Mouse (Mus musculus) embryo, embryonic 11 days (tissue): ENCODE results near the gene Cenpj.

Source experiments
- DNase-seq: peaks from one replicate; pipeline ENCODE4 v3.0.0-alpha.2; 2015

Gene Cenpj

DNA sequence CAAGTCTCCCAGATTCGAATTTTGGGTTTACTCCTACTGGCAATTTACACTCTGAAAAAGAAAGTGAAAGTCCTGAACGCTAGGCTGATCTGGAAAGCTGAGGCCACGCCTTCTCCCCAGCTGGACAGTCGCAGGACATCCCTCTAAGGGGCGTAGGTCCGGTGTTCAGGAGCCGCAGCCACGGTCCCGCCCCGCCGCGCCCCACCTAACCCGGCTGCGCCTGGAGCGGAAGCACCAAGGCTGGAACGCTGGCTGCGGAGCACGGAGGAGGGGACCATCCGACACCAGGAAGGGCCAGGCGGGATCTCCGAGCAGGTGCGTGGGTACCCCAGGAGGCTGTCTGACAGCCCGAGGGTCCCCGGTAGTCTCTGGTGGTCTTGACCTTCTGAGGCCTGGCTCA is at the start of gene Cenpj, which contains the start of gene Parp4:
Gene Cenpj, minus strand, starts transcription at position 10 of the 400 bp plus-strand sequence.
Gene Parp4, plus strand, starts transcription at position 204 of the 400 bp plus-strand sequence.
- DNase-seq, result peak; percentile 80

DNA sequence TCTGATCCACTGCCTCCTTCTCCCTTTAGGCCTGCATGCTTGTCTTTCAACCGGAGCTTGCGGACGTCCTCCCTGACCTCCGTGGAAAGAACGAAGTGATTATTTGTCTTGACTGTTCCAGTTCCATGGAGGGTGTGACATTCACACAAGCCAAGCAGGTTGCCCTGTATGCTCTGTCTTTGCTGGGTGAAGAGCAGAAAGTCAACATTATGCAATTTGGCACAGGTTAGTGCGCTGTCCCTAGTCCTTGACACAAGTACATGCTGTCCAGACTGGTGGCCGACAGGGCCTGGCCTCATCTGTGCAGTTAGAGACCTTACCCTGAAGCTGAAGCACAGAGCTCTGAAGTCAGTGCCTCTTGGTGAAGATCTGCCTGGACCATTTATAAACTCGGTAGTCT is 45.2 kb upstream of the Cenpj start:
- DNase-seq, result no peak

- DNase-seq, result no peak
Observed at GRCm38 (mm10) chr14:56617470-56617869, 42.2 kb upstream of the Cenpj start.

GRCm38 (mm10) chr14:56613212-56613611 is 38.0 kb upstream of the Cenpj start:
- DNase-seq, result no peak

GRCm38 (mm10) chr14:56605136-56605535 is 29.9 kb upstream of the Cenpj start:
- DNase-seq, result no peak

- DNase-seq, result no peak
Observed at GRCm38 (mm10) chr14:56604438-56604837, 29.2 kb upstream of the Cenpj start.

DNA sequence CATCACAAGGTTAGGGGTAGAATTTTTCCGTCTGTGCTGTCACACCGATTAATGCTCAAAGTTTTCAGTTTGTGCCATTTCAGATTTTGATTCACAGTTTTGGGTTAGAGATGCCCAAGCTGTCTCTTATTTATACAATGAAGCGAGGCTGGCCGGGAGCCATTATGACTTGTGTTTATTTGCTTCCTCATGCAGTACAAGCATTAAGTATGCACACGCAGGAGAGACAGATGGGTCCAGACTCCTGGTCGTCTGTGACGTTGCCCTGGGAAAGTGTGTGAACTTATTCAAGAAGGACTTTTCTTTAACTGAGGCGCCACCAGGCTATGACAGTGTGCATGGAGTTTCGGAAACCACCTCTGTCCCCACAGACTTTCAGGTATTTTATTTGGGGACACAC is 26.8 kb upstream of the Cenpj start:
- no peak for DNase-seq

- peak; percentile 64 for DNase-seq
Observed at GRCm38 (mm10) chr14:56598759-56599158, 23.5 kb upstream of the Cenpj start.

- no peak for DNase-seq
Observed at GRCm38 (mm10) chr14:56594811-56595210, 19.6 kb upstream of the Cenpj start.

GRCm38 (mm10) chr14:56592191-56592590 is 17.0 kb upstream of the Cenpj start:
- DNase-seq, result no peak

DNA sequence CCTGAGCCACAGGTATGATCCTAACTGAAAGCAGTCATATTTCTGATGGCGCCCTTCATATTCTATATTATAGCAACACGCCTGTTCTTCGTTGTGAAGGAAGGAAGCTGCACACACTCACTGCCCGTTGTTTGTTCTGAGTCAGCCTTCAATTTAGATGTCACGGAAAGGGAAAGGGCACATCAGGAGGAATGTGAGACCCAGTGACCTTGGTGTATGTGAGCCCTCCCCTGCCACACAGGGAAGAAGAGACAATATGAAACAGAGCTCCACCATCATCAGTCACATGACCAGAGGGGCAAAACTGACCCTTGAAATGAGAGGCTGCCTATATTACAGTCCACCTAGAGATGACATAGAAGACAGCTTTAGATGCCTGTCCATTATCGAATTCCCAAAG is 7.1 kb upstream of the Cenpj start:
- DNase-seq, result no peak

- no peak for DNase-seq
Observed at GRCm38 (mm10) chr14:56581117-56581516, 5.9 kb upstream of the Cenpj start.

DNA sequence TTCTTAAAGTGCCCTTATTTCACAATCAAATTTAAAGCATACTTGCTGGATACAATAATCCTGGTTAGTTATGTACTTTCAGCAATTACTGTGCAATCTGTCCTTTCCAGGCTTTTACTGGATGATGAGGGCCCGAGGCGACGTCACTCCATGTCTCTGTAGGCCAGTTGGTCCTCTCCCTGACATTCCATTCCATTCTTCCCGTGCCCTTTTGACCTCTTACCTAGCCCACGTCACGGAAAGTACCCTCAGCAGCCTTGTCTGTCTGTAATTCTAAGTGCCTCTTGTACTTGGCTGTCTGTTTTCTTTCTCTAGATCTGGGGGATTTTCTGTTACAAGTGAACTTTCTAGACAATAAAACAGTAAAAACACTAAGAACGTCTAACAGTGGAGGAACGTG is 3.8 kb upstream of the Cenpj start:
- DNase-seq, result no peak

- no peak for DNase-seq
Observed at GRCm38 (mm10) chr14:56575969-56576901, 1.0 kb upstream of the Cenpj start.

DNA sequence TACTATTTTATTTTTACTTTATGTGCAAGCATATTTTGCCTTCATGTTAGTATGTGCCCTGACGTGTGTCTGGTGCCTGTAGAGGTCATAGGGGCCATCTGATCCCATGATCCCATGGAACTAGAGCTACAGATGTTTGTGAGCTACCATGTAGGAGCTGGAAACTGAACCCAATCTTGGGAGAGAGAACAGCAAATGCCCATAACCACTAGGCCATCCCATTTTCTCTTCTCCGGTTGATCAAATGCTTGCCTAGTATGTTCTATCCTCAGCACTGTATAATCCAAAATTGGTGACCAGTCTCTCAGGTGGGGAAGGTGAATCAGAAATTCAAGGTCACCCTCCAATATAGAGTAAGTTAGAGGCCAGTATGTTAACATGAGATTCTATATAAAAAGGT is 2.7 kb downstream of the Cenpj start:
- DNase-seq, result no peak

- peak; percentile 97 for DNase-seq
Observed at GRCm38 (mm10) chr14:56571310-56572093, 3.7 kb downstream of the Cenpj start.

DNA sequence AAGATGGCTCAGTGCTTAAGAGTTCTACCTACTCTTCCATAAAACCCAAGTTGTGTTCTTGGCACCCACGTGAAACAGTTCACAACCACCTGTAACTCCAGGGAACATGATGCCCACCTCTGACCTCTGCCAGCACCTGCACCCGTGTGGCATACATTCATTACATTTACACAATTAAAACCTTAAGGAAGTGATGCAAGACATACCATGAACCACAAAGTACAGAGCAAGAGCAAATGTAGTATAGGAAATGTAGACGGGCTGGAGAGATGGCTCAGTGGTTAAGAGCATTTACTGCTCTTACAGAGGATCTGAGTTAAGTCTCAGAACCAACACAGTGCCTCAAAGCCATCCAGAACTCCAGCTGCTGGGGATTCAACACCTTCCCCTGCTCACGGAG is 6.2 kb downstream of the Cenpj start:
- no peak for DNase-seq

- no peak for DNase-seq
Observed at GRCm38 (mm10) chr14:56567476-56567875, 7.7 kb downstream of the Cenpj start.

- DNase-seq, result no peak
Observed at GRCm38 (mm10) chr14:56559134-56559533, 16.1 kb downstream of the Cenpj start.

GRCm38 (mm10) chr14:56554716-56555115 is 20.5 kb downstream of the Cenpj start:
- no peak for DNase-seq

GRCm38 (mm10) chr14:56553331-56553730 is 21.9 kb downstream of the Cenpj start:
- DNase-seq, result no peak

DNA sequence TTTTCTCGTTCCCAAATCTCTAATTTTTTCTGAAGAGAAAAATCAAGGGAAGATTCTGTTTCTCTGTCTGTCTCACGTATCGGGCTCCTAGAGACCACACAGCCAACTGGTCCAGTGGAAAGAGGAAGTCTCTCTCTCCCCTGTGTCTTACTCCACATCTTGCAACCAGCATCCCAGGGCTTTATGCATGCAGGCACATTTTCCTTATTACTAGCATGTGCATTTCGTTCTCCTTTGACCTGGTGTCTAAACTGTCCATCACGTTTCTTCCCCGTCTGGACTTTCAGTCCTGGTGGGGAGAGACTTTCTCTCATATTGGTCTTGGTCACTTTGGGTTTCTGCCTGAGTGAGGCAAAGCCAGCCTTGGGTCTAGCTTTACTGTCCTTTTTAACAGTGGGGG is 22.3 kb downstream of the Cenpj start:
- DNase-seq, result no peak

DNA sequence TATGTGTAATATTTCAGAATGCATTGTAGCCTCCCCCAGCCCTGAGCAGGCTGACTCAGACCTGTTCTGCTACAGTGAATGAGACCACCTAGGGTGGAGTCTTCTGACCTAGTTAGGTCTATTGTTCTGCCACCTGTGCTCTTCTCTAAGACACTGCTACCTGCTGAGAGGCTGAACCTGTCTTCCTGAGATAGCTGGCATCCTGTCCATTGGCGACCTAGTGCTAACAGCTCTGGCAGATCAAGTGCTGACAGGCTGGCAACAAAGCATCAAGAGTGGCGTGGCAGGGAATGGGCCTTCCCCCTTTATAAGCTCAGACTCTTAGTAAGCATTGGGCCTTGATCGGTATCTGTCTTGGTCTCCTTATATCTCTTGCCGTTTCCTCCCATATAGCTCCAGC is 24.3 kb downstream of the Cenpj start:
- DNase-seq, result no peak

GRCm38 (mm10) chr14:56545491-56545890 is 29.7 kb downstream of the Cenpj start:
- DNase-seq, result no peak
